Mouse (Mus musculus): ENCODE data around the gene Nup160.

The Nup160 gene

GRCm38 (mm10) chr2:90745740-90746537 is 68.9 kb downstream of the Nup160 start:
- DNase-seq, result peak; percentile 48

GRCm38 (mm10) chr2:90746538-90746865 is 69.5 kb downstream of the Nup160 start:
- DNase-seq, result peak; percentile 11

- DNase-seq, result no peak
These were observed 70.1 kb downstream of the Nup160 start for GRCm38 (mm10) chr2:90747131-90747530.

- DNase-seq, result peak; percentile 13
These were observed 72.9 kb downstream of the Nup160 start for GRCm38 (mm10) chr2:90749676-90750459.

- no peak for DNase-seq
These were observed 76.5 kb downstream of the Nup160 start for GRCm38 (mm10) chr2:90753565-90753964.

GRCm38 (mm10) chr2:90754188-90754587 is 77.2 kb downstream of the Nup160 start:
- no peak for DNase-seq

GRCm38 (mm10) chr2:90765123-90765522 is 88.1 kb downstream of the Nup160 start:
- no peak for DNase-seq

- no peak for DNase-seq
These were observed 104.3 kb downstream of the Nup160 start for GRCm38 (mm10) chr2:90781323-90781722.

- no peak for DNase-seq
These were observed 104.9 kb downstream of the Nup160 start for GRCm38 (mm10) chr2:90781938-90782337.

GRCm38 (mm10) chr2:90782458-90782857 is 105.4 kb downstream of the Nup160 start, which contains the start of gene Agbl2:
Gene Agbl2 (plus strand): TSS chr2:90782727.
- peak; percentile 30 for DNase-seq

- DNase-seq, result peak; percentile 36
These were observed 106.0 kb downstream of the Nup160 start for GRCm38 (mm10) chr2:90782901-90783486.

All from lung, postnatal 10 days (tissue).